Mouse (Mus musculus) CH12.LX (cell line): ENCODE data around the gene Ezh2.

ENCODE experiments used
- CTCF ChIP-seq, 2 experiments: IDR thresholded peaks in 1 of 2; conservative IDR thresholded peaks in 1 of 2; 2 replicates each; pipeline ENCODE4 v1.5.1; 2011 to 2012; ENCODE audit warnings: low read depth in 2 of 2, low read length in 2 of 2, improper control_type of control experiment in 1 of 2, inconsistent platforms in 1 of 2, mild to moderate bottlenecking in 1 of 2, moderate library complexity in 1 of 2
- GABPA ChIP-seq: IDR thresholded peaks from 2 replicates; pipeline ENCODE4 v1.6.1; 2012; ENCODE audit warnings: low read depth, low read length, improper control_type of control experiment, inconsistent platforms; ENCODE audit not compliant: insufficient replicate concordance
- MAX ChIP-seq: IDR thresholded peaks from 2 replicates; pipeline ENCODE4 v1.6.1; 2011; ENCODE audit warnings: low read length, improper control_type of control experiment
- MEF2A ChIP-seq: IDR thresholded peaks from 2 replicates; pipeline ENCODE4 v1.6.1; 2014; ENCODE audit warnings: low read depth, mild to moderate bottlenecking, inconsistent platforms, low read length, improper control_type of control experiment, borderline replicate concordance
- POLR2A ChIP-seq: IDR thresholded peaks from 2 replicates; pipeline ENCODE4 v1.6.1; 2011; ENCODE audit warnings: low read depth, mild to moderate bottlenecking, improper control_type of control experiment, low read length
- RCOR1 ChIP-seq: conservative IDR thresholded peaks from 2 replicates; pipeline ENCODE4 v1.6.1; 2012; ENCODE audit warnings: low read depth, mild to moderate bottlenecking, inconsistent platforms, low read length, improper control_type of control experiment
- SIN3A ChIP-seq: IDR thresholded peaks from 2 replicates; pipeline ENCODE4 v1.6.1; 2012; ENCODE audit warnings: low read length, improper control_type of control experiment, inconsistent platforms
- UBTF ChIP-seq: IDR thresholded peaks from 2 replicates; pipeline ENCODE4 v1.6.1; 2012; ENCODE audit warnings: low read depth, mild to moderate bottlenecking, inconsistent platforms, low read length, improper control_type of control experiment, moderate library complexity
- USF1 ChIP-seq: IDR thresholded peaks from 2 replicates; pipeline ENCODE4 v1.6.1; 2014; ENCODE audit warnings: low read depth, mild to moderate bottlenecking, inconsistent platforms, low read length, improper control_type of control experiment
- USF2 ChIP-seq: conservative IDR thresholded peaks from 2 replicates; pipeline ENCODE4 v1.6.1; 2011; ENCODE audit warnings: low read depth, low read length, improper control_type of control experiment
- ZMIZ1 ChIP-seq: IDR thresholded peaks from 2 replicates; pipeline ENCODE4 v1.6.1; 2012; ENCODE audit warnings: low read depth, mild to moderate bottlenecking, inconsistent platforms, low read length, improper control_type of control experiment

- TF ChIP-seq USF2, result no peak
- no peak for TF ChIP-seq USF1
- no peak for TF ChIP-seq MEF2A
- no peak for TF ChIP-seq CTCF (conservative IDR thresholded peaks at IDR 0.05 in 1 of 2, IDR thresholded peaks at IDR 0.05 in 1 of 2; ENCODE audit: low read depth in 2 of 2, low read length in 2 of 2)
- TF ChIP-seq POLR2A, result no peak
- TF ChIP-seq SIN3A, result no peak
- no peak for TF ChIP-seq ZMIZ1
- no peak for TF ChIP-seq MAX
- TF ChIP-seq RCOR1, result no peak
- TF ChIP-seq UBTF, result no peak
- TF ChIP-seq GABPA, result no peak
These were observed 1.6 kb downstream of the Ezh2 start for GRCm38 (mm10) chr6:47593590-47593989.
